Mouse (Mus musculus) cerebellum, adult 2 months (tissue): ENCODE measurements around the gene Ddb2. TPM values are rescaled to one million over a fixed set of nuclear protein-coding genes. Genes with fewer than 3 reads are reported as not detected.

ENCODE experiments used
- DNase-seq, 2 experiments: peaks; one replicate each; pipeline ENCODE4 v3.0.0; 2021
- H3K27ac ChIP-seq: fragments of 200-500 bp; 2 replicates; pipeline ENCODE4 v1.5.1; 2012; ENCODE audit warnings: low read length, control low read depth, inconsistent platforms; ENCODE audit not compliant: insufficient read depth
- H3K27me3 ChIP-seq: fragments of 200-500 bp; 2 replicates; pipeline ENCODE4 v1.6.1; 2012; ENCODE audit warnings: inconsistent platforms, mild to moderate bottlenecking, low read length, moderate library complexity; ENCODE audit not compliant: control insufficient read depth, insufficient read depth
- H3K4me1 ChIP-seq: fragments of 200-500 bp; 2 replicates; pipeline ENCODE4 v1.6.1; 2011; ENCODE audit warnings: low read length; ENCODE audit not compliant: control insufficient read depth, insufficient read depth
- H3K4me3 ChIP-seq: fragments of 200-500 bp; replicated peaks from 2 replicates; pipeline ENCODE3; 2011; ENCODE audit warnings: mild to moderate bottlenecking, low read depth, low read length, control low read depth; ENCODE audit not compliant: insufficient read depth
- CTCF ChIP-seq: fragments of 200-500 bp; IDR thresholded peaks from 2 replicates; pipeline ENCODE4 v1.5.1; 2011; ENCODE audit warnings: low read depth, mild to moderate bottlenecking, control low read depth, low read length, moderate library complexity, borderline replicate concordance; ENCODE audit not compliant: insufficient read depth
- POLR2A ChIP-seq: fragments of 200-500 bp; IDR thresholded peaks from 2 replicates; pipeline ENCODE4 v1.6.1; 2011; ENCODE audit warnings: low read length, control low read depth, borderline replicate concordance; ENCODE audit not compliant: insufficient read depth
- WGBS: fragments of 180-500 bp; shearing (Covaris S2); methylation state at CpG from one replicate; pipeline ENCODE4 v1.1.7; 2018; 5-methylcytosine and 5-hydroxymethylcytosine counted together
- polyA plus RNA-seq: library from polyadenylated mRNA; depleted of rRNA; stranded (reverse); fragments of >200 nt; gene quantifications from 2 replicates; pipeline ENCODE4 v1.2.3, GENCODE M21; 2012

The Ddb2 gene
- polyA plus RNA-seq, 1 experiment, result 34.5 TPM

DNA sequence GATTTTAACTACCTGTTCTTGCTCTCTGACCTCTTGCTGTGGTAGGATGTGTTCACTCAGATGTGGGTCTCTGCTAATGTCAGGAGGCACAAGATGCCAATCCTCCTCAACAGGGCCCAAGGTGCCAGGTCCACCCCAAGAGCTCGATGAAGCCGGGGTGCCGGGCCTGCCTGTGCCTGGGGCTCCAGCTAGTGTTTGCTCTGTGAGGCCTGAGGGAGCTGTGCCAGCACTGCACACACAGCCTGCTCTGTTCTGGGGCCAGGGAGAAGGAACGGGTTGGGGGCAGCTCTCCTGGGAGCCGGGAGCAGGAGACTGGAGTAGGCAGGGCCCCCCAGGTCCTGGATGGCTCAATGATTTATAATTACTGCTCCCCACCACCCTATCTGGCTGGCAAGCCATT, 21.3 kb upstream of the Ddb2 start:
- TF ChIP-seq POLR2A (no peak), CTCF (no peak)
- no peaks in the 10 kb centered on the region for H3K27me3 ChIP-seq
- H3K4me1 ChIP-seq, result peaks cover 11% of the 10 kb centered on the region; the same call in 1 of the 2 replicates
- H3K4me3 ChIP-seq, result peak overlapping the region; percentile 91
- H3K27ac ChIP-seq, result peak overlapping the region; percentile 82
- peak; percentile 64 to 66 for DNase-seq
- 2% methylated on average over 5 of the region's 5 CpGs for WGBS

DNA sequence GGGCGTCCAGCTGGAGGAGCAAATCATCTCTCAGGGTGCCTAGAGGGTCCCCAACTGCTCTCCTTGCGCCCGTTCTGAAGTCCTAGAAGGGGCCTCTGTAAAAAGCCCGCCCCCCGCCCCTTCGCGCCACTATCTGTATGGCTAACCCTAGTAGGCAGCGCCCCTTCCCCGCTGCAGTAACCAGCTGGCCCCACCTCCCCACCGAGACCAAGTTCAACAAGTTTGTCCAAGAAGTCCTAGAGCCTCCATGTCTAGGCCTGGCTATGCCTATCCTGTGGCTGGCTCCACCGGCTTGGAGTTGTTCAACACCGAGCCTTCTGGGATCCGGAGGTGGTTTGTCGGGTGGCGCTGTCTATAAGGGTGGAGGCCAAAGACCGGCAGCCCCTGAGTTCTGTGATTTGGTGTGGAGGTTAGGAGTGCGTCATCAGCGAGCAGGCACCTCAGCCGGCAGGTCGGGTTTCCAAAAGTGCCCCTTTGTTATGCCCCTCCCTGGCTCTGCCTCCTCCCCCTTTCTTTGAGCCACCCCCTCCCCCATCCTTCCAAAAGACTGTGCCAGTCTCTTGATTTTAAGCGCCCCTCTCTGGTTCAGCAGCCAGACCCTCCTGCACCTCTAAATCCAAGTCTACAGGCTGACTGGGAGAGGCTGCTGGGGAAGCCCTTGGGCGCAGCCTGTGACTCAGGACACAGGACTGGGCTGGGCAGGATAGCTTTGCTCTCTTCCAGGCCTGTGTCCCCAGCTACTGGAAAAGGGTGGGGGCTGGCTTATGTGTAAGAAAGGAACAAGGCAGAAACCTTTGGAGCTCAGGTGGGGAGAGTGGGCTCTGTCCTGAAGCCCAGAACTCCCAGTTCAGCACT, 20.6 kb upstream of the Ddb2 start:
- peaks cover 11% of the 10 kb centered on the region; the same call in 1 of the 2 replicates for H3K4me1 ChIP-seq
- peak overlapping the region; percentile 91 for H3K4me3 ChIP-seq
- H3K27ac ChIP-seq, result peak overlapping the region; percentile 87
- no peaks in the 10 kb centered on the region for H3K27me3 ChIP-seq
- peak; percentile 69 to 73 for DNase-seq
- TF ChIP-seq CTCF (no peak), POLR2A (no peak)
- under 1% methylated on average over 22 of the region's 22 CpGs for WGBS

- TF ChIP-seq CTCF (no peak), POLR2A (peak; percentile 54; the same call in 1 of the 2 replicates)
- H3K27me3 ChIP-seq, result no peaks in the 10 kb centered on the region
- under 1% methylated on average over 51 of the region's 52 CpGs for WGBS
- H3K27ac ChIP-seq, result peak overlapping the region; percentile 87
- DNase-seq, result peak; percentile 82 to 85
- H3K4me3 ChIP-seq, result peak overlapping the region; percentile 91
- H3K4me1 ChIP-seq, result peaks cover 11% of the 10 kb centered on the region; the same call in 1 of the 2 replicates
Observed at GRCm38 (mm10) chr2:91256256-91257125, 19.7 kb upstream of the Ddb2 start.

GRCm38 (mm10) chr2:91255661-91256150, 18.9 kb upstream of the Ddb2 start, which contains the start of gene Pacsin3:
Pacsin3 (plus strand) TSS chr2:91255954.
- DNase-seq, result peak; percentile 78 to 81
- Histone ChIP-seq H3K4me3 (peak within 1 kb of the TSS; percentile 91), H3K27me3 (no peaks in the 10 kb centered on the region), H3K4me1 (peaks cover 11% of the 10 kb centered on the region; the same call in 1 of the 2 replicates), H3K27ac (peak within 1 kb of the TSS; percentile 87)
- WGBS, result 3% methylated on average over 27 of the region's 27 CpGs
- TF ChIP-seq CTCF, result no peak
- peak; percentile 27; the same call in 1 of the 2 replicates for TF ChIP-seq POLR2A

- Histone ChIP-seq H3K4me1 (peaks cover 9% of the 10 kb centered on the region; the same call in 1 of the 2 replicates), H3K27me3 (no peaks in the 10 kb centered on the region), H3K4me3 (peak overlapping the region; percentile 91), H3K27ac (peak overlapping the region; percentile 87)
- TF ChIP-seq POLR2A (no peak), CTCF (no peak)
- DNase-seq, result no peak
- 62% methylated on average over 8 of the region's 8 CpGs for WGBS
Observed at GRCm38 (mm10) chr2:91254725-91255380, 18.1 kb upstream of the Ddb2 start.

- DNase-seq, result no peak
- WGBS, result 69% methylated on average over 4 of the region's 4 CpGs
- H3K27ac ChIP-seq, result no peak overlapping the region
- TF ChIP-seq POLR2A (no peak), CTCF (no peak)
- H3K4me3 ChIP-seq, result no peak overlapping the region
- no peaks in the 10 kb centered on the region for H3K27me3 ChIP-seq
- peaks cover 3% of the 10 kb centered on the region; the same call in 1 of the 2 replicates for H3K4me1 ChIP-seq
Observed at GRCm38 (mm10) chr2:91252512-91252911, 15.7 kb upstream of the Ddb2 start.

DNA sequence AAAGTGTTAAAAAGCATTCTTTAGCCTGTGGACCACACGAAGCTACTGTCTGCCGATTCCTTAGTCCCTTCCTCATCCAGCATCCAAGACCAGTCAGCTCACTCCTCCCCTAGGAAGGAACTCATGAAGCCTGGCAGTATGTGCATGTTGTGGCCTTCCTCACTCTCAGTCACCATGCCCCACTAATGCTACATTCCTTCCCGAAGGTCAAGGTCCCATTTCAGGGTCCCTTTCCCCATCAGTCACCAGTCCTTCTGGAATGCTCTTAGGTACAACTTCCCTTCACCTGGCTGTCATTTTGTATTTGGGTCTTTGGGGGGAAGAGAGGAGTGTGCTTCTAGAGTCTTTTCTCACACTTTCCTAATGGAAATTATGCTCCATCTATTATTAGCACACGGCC, 15.2 kb upstream of the Ddb2 start:
- H3K27me3 ChIP-seq, result no peaks in the 10 kb centered on the region
- H3K4me1 ChIP-seq, result peaks cover 3% of the 10 kb centered on the region; the same call in 1 of the 2 replicates
- TF ChIP-seq CTCF (no peak), POLR2A (no peak)
- H3K4me3 ChIP-seq, result no peak overlapping the region
- 77% methylated on average over 4 of the region's 4 CpGs for WGBS
- no peak for DNase-seq
- H3K27ac ChIP-seq, result no peak overlapping the region
